Mouse (Mus musculus) heart, adult 2 months (tissue): ENCODE measurements around the gene Gabarapl1. TPM values are rescaled to one million over a fixed set of nuclear protein-coding genes. Genes with fewer than 3 reads are reported as not detected.

ENCODE experiments used
- DNase-seq, 2 experiments: peaks; one replicate each; pipeline ENCODE4 v3.0.0; 2021
- H3K27ac ChIP-seq: fragments of 200-600 bp; 2 replicates; pipeline ENCODE4 v1.8.1; 2022
- H3K27me3 ChIP-seq: fragments of 200-500 bp; 2 replicates; pipeline ENCODE4 v1.6.1; 2012; ENCODE audit warnings: mild to moderate bottlenecking, low read length, inconsistent platforms, mixed read lengths; ENCODE audit not compliant: control insufficient read depth, insufficient read depth
- H3K36me3 ChIP-seq: fragments of 200-500 bp; 2 replicates; pipeline ENCODE4 v1.6.1; 2012; ENCODE audit warnings: low read length, inconsistent platforms; ENCODE audit not compliant: control insufficient read depth, insufficient read depth
- H3K4me1 ChIP-seq: fragments of 200-500 bp; 2 replicates; pipeline ENCODE4 v1.6.1; 2011; ENCODE audit warnings: low read length; ENCODE audit not compliant: control insufficient read depth, insufficient read depth
- H3K4me3 ChIP-seq: fragments of 200-600 bp; 2 replicates; pipeline ENCODE4 v1.8.1; 2022
- H3K79me2 ChIP-seq: fragments of 200-500 bp; replicated peaks from 2 replicates; pipeline ENCODE4 v1.6.1; 2012; ENCODE audit warnings: mild to moderate bottlenecking, inconsistent platforms, low read length, moderate library complexity, mixed read lengths; ENCODE audit not compliant: control insufficient read depth, insufficient read depth
- H3K9ac ChIP-seq: fragments of 200-500 bp; 2 replicates; pipeline ENCODE4 v1.6.1; 2012; ENCODE audit warnings: low read depth, mild to moderate bottlenecking, control low read depth, inconsistent platforms, low read length, mixed read lengths
- CTCF ChIP-seq: fragments of 200-600 bp; IDR thresholded peaks from 2 replicates; pipeline ENCODE4 v1.8.1; 2022; ENCODE audit warnings: antibody characterized with exemption, mild to moderate bottlenecking, moderate library complexity
- EP300 ChIP-seq: fragments of 200-500 bp; IDR thresholded peaks from 2 replicates; pipeline ENCODE4 v1.6.1; 2011; ENCODE audit warnings: low read depth, low read length, control low read depth; ENCODE audit not compliant: insufficient read depth
- POLR2A ChIP-seq: fragments of 200-500 bp; IDR thresholded peaks from 2 replicates; pipeline ENCODE4 v1.6.1; 2011; ENCODE audit warnings: mild to moderate bottlenecking, low read depth, low read length, control low read depth; ENCODE audit not compliant: insufficient read depth
- WGBS: fragments of 180-500 bp; shearing (Covaris S2); methylation state at CpG from one replicate; pipeline ENCODE4 v1.1.7; 2018; 5-methylcytosine and 5-hydroxymethylcytosine counted together
- intact Hi-C: fragments of 180-260 bp; cut with DNase I; formaldehyde crosslinking; loops from one replicate; pipeline ENCODE4 v1.15.1; 2025
- polyA plus RNA-seq: library from polyadenylated mRNA; depleted of rRNA; stranded (reverse); fragments of >200 nt; gene quantifications from 2 replicates; pipeline ENCODE4 v1.2.3, GENCODE M21; 2012; rRNA removed
- total RNA-seq, 2 experiments: library from RNA; stranded (reverse); gene quantifications; 2 replicates each; pipeline ENCODE4 v1.2.3; 2021

Gene Gabarapl1
- total and polyA plus RNA-seq, 3 experiments: 63.7 to 166 (median 118) TPM

- Histone ChIP-seq H3K27ac (no peak overlapping the region), H3K4me1 (no peaks in the 10 kb centered on the region), H3K9ac (no peak overlapping the region), H3K27me3 (no peaks in the 10 kb centered on the region), H3K4me3 (no peak overlapping the region), H3K79me2 (no peaks in the 10 kb centered on the region), H3K36me3 (no peaks in the 10 kb centered on the region)
- intact Hi-C loops: no loop called here
- DNase-seq: no peak
- WGBS: 66% methylated on average over 4 of the region's 4 CpGs
- TF ChIP-seq POLR2A (no peak), CTCF (no peak), EP300 (no peak)
Measured at GRCm38 (mm10) chr6:129581896-129582295, 48.9 kb downstream of the Gabarapl1 start.

- intact Hi-C loops: no loop called here
- Histone ChIP-seq H3K27me3 (no peaks in the 10 kb centered on the region), H3K27ac (no peak overlapping the region), H3K4me1 (no peaks in the 10 kb centered on the region), H3K9ac (no peak overlapping the region), H3K4me3 (no peak overlapping the region), H3K79me2 (no peaks in the 10 kb centered on the region), H3K36me3 (no peaks in the 10 kb centered on the region)
- DNase-seq: no peak
- TF ChIP-seq EP300: no peak
- no peak for TF ChIP-seq POLR2A
- TF ChIP-seq CTCF: no peak
- 70% methylated on average over 3 of the region's 3 CpGs for WGBS
Measured at GRCm38 (mm10) chr6:129583014-129583413, 50.1 kb downstream of the Gabarapl1 start.

- no peaks in the 10 kb centered on the region for H3K27me3 ChIP-seq
- H3K9ac ChIP-seq: no peak within 1 kb of the TSS
- no peaks in the 10 kb centered on the region for H3K79me2 ChIP-seq
- H3K36me3 ChIP-seq: no peaks in the 10 kb centered on the region
- H3K4me1 ChIP-seq: no peaks in the 10 kb centered on the region
- 56% methylated on average over 3 of the region's 3 CpGs for WGBS
- intact Hi-C loops: no loop called here
- DNase-seq: no peak
- H3K27ac ChIP-seq: no peak within 1 kb of the TSS
- no peak within 1 kb of the TSS for H3K4me3 ChIP-seq
- TF ChIP-seq POLR2A (no peak), EP300 (no peak), CTCF (no peak)
Measured at GRCm38 (mm10) chr6:129591508-129591907, 58.5 kb downstream of the Gabarapl1 start, which contains the start of gene Klrd1. TSS of gene Klrd1 (plus strand) at chr6:129591782.

Other genes starting within 250 kb of the Gabarapl1 start
- not detected for gene 4922502D21Rik, start 201.4 kb upstream of the Gabarapl1 start, total RNA-seq
- gene 4922502D21Rik, start 201.4 kb upstream of the Gabarapl1 start, polyA plus RNA-seq: 0.33 and 0.38 TPM in 2 replicates
- under 1 TPM; 0.63 to 0.73 TPM for gene Clec12a, start 190.5 kb upstream of the Gabarapl1 start, total RNA-seq
- gene Clec12a, start 190.5 kb upstream of the Gabarapl1 start, polyA plus RNA-seq: 0.80 and 1.6 TPM in 2 replicates
- under 1 TPM; 0.16 to 0.23 TPM for gene Clec12b, start 147.3 kb upstream of the Gabarapl1 start, total RNA-seq
- 0.20 and 0.70 TPM in 2 replicates for gene Clec12b, start 147.3 kb upstream of the Gabarapl1 start, polyA plus RNA-seq
- 1 to 10 TPM; 1.5 to 5.7 TPM for gene Clec1b, start 135.9 kb upstream of the Gabarapl1 start, total RNA-seq
- 1.7 and 2.8 TPM in 2 replicates for gene Clec1b, start 135.9 kb upstream of the Gabarapl1 start, polyA plus RNA-seq
- under 1 TPM in 1 of 2 experiments, not detected in 1; 0.14 TPM for gene Clec9a, start 124.3 kb upstream of the Gabarapl1 start, total RNA-seq
- 0.68 and 1.4 TPM in 2 replicates for gene Clec9a, start 124.3 kb upstream of the Gabarapl1 start, polyA plus RNA-seq
- gene Clec1a, start 81.2 kb upstream of the Gabarapl1 start, total RNA-seq: 10 to 100 TPM; 10.6 to 12.4 TPM
- gene Clec1a, start 81.2 kb upstream of the Gabarapl1 start, polyA plus RNA-seq: 3.4 and 6.9 TPM in 2 replicates
- under 1 TPM; 0.07 to 0.21 TPM for gene Olr1, start 26.0 kb upstream of the Gabarapl1 start, total RNA-seq
- gene Olr1, start 26.0 kb upstream of the Gabarapl1 start, polyA plus RNA-seq: 0.06 TPM in 2 replicates
- not detected for gene Tmem52b, start 20.6 kb upstream of the Gabarapl1 start, total RNA-seq
- not detected in 2 replicates for gene Tmem52b, start 20.6 kb upstream of the Gabarapl1 start, polyA plus RNA-seq
- gene Klre1, start 44.7 kb downstream of the Gabarapl1 start, total RNA-seq: under 1 TPM in 1 of 2 experiments, not detected in 1; 0.14 TPM
- 0.15 and 0.33 TPM in 2 replicates for gene Klre1, start 44.7 kb downstream of the Gabarapl1 start, polyA plus RNA-seq
- gene Klrd1, start 58.6 kb downstream of the Gabarapl1 start, total RNA-seq: under 1 TPM in 1 of 2 experiments, not detected in 1; 0.48 TPM
- gene Klrd1, start 58.6 kb downstream of the Gabarapl1 start, polyA plus RNA-seq: 0.64 TPM in 1 of 2 replicates, not detected in the other
- gene Klrk1, start 90.7 kb downstream of the Gabarapl1 start, total RNA-seq: not detected
- 0.23 and 0.61 TPM in 2 replicates for gene Klrk1, start 90.7 kb downstream of the Gabarapl1 start, polyA plus RNA-seq
- not detected for gene Klrc3, start 110.2 kb downstream of the Gabarapl1 start, total RNA-seq
- not detected in 2 replicates for gene Klrc3, start 110.2 kb downstream of the Gabarapl1 start, polyA plus RNA-seq
- not detected for gene Klrc2, start 127.5 kb downstream of the Gabarapl1 start, total RNA-seq
- 0.29 TPM in 1 of 2 replicates, not detected in the other for gene Klrc2, start 127.5 kb downstream of the Gabarapl1 start, polyA plus RNA-seq
- gene Klrc1, start 145.8 kb downstream of the Gabarapl1 start, total RNA-seq: under 1 TPM in 1 of 2 experiments, not detected in 1; 0.13 TPM
- 0.27 TPM in 1 of 2 replicates, not detected in the other for gene Klrc1, start 145.8 kb downstream of the Gabarapl1 start, polyA plus RNA-seq
- not detected for gene Klri1, start 184.0 kb downstream of the Gabarapl1 start, total RNA-seq
- gene Klri1, start 184.0 kb downstream of the Gabarapl1 start, polyA plus RNA-seq: 0.18 TPM in 1 of 2 replicates, not detected in the other
- gene Klri2, start 207.3 kb downstream of the Gabarapl1 start, total RNA-seq: under 1 TPM; 0.05 to 0.08 TPM
- 0.20 TPM in 1 of 2 replicates, not detected in the other for gene Klri2, start 207.3 kb downstream of the Gabarapl1 start, polyA plus RNA-seq